Mouse (Mus musculus): ENCODE measurements around the gene Hspa4l. TPM values are rescaled to one million over a fixed set of nuclear protein-coding genes. Genes with fewer than 3 reads are reported as not detected.

Gene Hspa4l
- 42.1 and 46.8 TPM in 2 replicates for total RNA-seq (2014; rRNA removed; ENCODE audit: low replicate concordance)
- polyA plus RNA-seq (2015; fragmentation: Nextera tagmentation; extraction: Ambion mirVana), result 27.0 and 27.8 TPM in 2 replicates

GRCm38 (mm10) chr3:40744024-40744835 is at the start of gene Hspa4l:
TSS of gene Hspa4l (plus strand) at chr3:40744495.
- Histone ChIP-seq H3K4me2 (ENCODE audit: low read depth, low read length) (peak within 1 kb of the TSS; percentile 83), H3K27me3 (ENCODE audit: control insufficient read depth, insufficient read depth, low read length) (no peaks in the 10 kb centered on the region), H3K4me3 (ENCODE audit: low read depth, low read length) (peak within 1 kb of the TSS; percentile 86), H3K9ac (replicated peaks; ENCODE audit: low read depth, low read length) (peak within 1 kb of the TSS; percentile 78), H3K4me1 (ENCODE audit: control insufficient read depth, insufficient read depth) (peaks cover 14% of the 10 kb centered on the region), H3K27ac (ENCODE audit: low read depth) (peak within 1 kb of the TSS; percentile 75), H3K36me3 (replicated peaks; ENCODE audit: control insufficient read depth, insufficient read depth, low read length) (no peaks in the 10 kb centered on the region), H3K9me3 (replicated peaks; ENCODE audit: control insufficient read depth, low read length) (no peaks in the 10 kb centered on the region)
- TF ChIP-seq EP300 (IDR thresholded peaks at IDR 0.05; ENCODE audit: low read depth), result no peak
- TF ChIP-seq CTCF (IDR thresholded peaks at IDR 0.05; ENCODE audit: low read depth), result no peak
- WGBS, result 32% methylated on average over 16 of the region's 16 CpGs
- ATAC-seq (ENCODE audit: insufficient read depth, low read depth), result no peak
- no peak for DNase-seq (ENCODE audit: low spot score)

DNA sequence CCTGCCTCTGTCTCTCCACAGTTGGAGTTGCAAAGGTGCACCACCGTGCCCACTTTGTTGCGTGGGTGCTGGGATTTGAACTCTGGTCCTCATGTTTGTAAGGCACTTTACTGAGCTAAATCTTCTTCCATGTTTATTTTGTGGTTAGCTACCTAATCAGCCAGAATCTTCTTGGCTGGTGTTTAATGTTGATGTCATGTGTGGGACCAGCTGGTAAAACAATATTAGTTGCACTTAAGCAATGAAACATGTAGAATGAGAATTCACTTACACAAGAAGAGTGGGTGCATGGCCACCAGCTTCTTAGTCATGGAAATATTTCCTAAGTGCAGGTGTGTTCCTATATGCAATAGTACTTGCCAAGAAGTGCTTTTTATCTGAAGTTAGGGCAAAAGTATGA is 49.1 kb upstream of the Hspa4l start:
- DNase-seq (ENCODE audit: low spot score) (no peak), ATAC-seq (ENCODE audit: insufficient read depth, low read depth) (no peak)
- H3K27me3 ChIP-seq (ENCODE audit: control insufficient read depth, insufficient read depth, low read length), result no peaks in the 10 kb centered on the region
- no peak overlapping the region for H3K9ac ChIP-seq (replicated peaks; ENCODE audit: low read depth, low read length)
- H3K9me3 ChIP-seq (replicated peaks; ENCODE audit: control insufficient read depth, low read length), result no peaks in the 10 kb centered on the region
- H3K4me1 ChIP-seq (ENCODE audit: control insufficient read depth, insufficient read depth), result no peaks in the 10 kb centered on the region
- TF ChIP-seq CTCF (IDR thresholded peaks at IDR 0.05; ENCODE audit: low read depth) (no peak), EP300 (IDR thresholded peaks at IDR 0.05; ENCODE audit: low read depth) (no peak)
- H3K4me2 ChIP-seq (ENCODE audit: low read depth, low read length), result no peak overlapping the region
- no peaks in the 10 kb centered on the region for H3K36me3 ChIP-seq (replicated peaks; ENCODE audit: control insufficient read depth, insufficient read depth, low read length)
- H3K4me3 ChIP-seq (ENCODE audit: low read depth, low read length), result no peak overlapping the region
- no peak overlapping the region for H3K27ac ChIP-seq (ENCODE audit: low read depth)
- 95% methylated on average over 2 of the region's 2 CpGs for WGBS

- DNase-seq (ENCODE audit: low spot score) (no peak), ATAC-seq (ENCODE audit: insufficient read depth, low read depth) (no peak)
- no peak overlapping the region for H3K4me3 ChIP-seq (ENCODE audit: low read depth, low read length)
- no peaks in the 10 kb centered on the region for H3K9me3 ChIP-seq (replicated peaks; ENCODE audit: control insufficient read depth, low read length)
- TF ChIP-seq CTCF (IDR thresholded peaks at IDR 0.05; ENCODE audit: low read depth) (no peak), EP300 (IDR thresholded peaks at IDR 0.05; ENCODE audit: low read depth) (no peak)
- no peak overlapping the region for H3K4me2 ChIP-seq (ENCODE audit: low read depth, low read length)
- no peaks in the 10 kb centered on the region for H3K36me3 ChIP-seq (replicated peaks; ENCODE audit: control insufficient read depth, insufficient read depth, low read length)
- no peaks in the 10 kb centered on the region for H3K4me1 ChIP-seq (ENCODE audit: control insufficient read depth, insufficient read depth)
- H3K27ac ChIP-seq (ENCODE audit: low read depth), result no peak overlapping the region
- WGBS, result 82% methylated on average over 3 of the region's 3 CpGs
- H3K27me3 ChIP-seq (ENCODE audit: control insufficient read depth, insufficient read depth, low read length), result no peaks in the 10 kb centered on the region
- no peak overlapping the region for H3K9ac ChIP-seq (replicated peaks; ENCODE audit: low read depth, low read length)
Measured at GRCm38 (mm10) chr3:40698834-40699233, 45.5 kb upstream of the Hspa4l start.

DNA sequence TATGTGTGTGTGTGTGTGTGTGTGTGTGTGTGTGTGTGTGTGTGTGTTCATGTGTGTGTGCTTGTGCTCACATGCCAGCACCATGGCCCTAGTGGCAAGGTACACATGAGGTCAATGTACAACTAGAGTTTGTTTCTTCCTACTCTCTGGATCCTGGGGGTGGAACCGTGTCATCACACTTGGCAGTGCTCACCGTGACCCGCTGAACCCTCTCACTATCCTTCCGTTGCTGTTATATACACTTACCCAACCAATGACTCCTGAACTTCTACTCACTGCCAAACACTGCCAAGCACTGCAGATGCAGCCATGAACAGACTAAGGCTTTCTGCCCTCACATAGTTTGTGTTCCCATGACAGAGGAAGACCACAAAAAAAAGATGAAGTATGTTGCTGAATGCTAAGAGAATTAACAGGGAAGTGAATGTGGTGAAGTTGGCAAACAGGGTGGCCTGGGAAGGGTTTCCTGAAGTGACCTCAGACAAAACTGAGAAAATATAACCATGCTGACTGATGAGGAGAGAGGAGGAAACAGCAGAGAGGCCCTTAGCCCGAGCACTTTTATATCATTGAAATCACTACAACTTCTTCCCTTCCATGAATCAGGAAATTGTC is 39.4 kb upstream of the Hspa4l start:
- Histone ChIP-seq H3K9me3 (replicated peaks; ENCODE audit: control insufficient read depth, low read length) (no peaks in the 10 kb centered on the region), H3K4me1 (ENCODE audit: control insufficient read depth, insufficient read depth) (no peaks in the 10 kb centered on the region), H3K27me3 (ENCODE audit: control insufficient read depth, insufficient read depth, low read length) (no peaks in the 10 kb centered on the region), H3K36me3 (replicated peaks; ENCODE audit: control insufficient read depth, insufficient read depth, low read length) (no peaks in the 10 kb centered on the region), H3K4me3 (ENCODE audit: low read depth, low read length) (no peak overlapping the region), H3K9ac (replicated peaks; ENCODE audit: low read depth, low read length) (no peak overlapping the region), H3K27ac (ENCODE audit: low read depth) (no peak overlapping the region), H3K4me2 (ENCODE audit: low read depth, low read length) (no peak overlapping the region)
- peak; percentile 30; the same call in 1 of the 2 replicates for ATAC-seq (ENCODE audit: insufficient read depth, low read depth)
- TF ChIP-seq CTCF (IDR thresholded peaks at IDR 0.05; ENCODE audit: low read depth) (no peak), EP300 (IDR thresholded peaks at IDR 0.05; ENCODE audit: low read depth) (no peak)
- WGBS, result 67% methylated on average over 5 of the region's 5 CpGs
- DNase-seq (ENCODE audit: low spot score), result no peak

DNA sequence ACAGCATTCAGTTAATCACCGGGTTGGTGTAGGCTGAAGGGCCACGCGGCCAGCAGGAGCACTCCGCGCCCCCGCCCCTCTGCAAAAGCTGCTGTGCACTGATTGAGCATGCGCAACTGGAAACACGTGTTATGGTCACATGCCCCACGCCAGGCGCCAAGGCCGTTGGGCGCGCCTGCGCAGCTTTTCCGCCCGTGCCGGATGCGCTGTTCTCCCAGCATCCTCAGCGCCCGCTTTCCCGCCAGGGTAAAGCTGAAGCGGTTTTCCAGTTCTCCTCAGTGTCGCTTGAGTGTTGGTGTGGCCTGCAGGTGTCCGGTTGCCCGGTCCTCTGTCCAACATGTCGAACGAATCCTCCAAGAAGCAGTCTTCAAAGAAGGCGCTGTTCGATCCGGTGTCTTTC is 35.6 kb upstream of the Hspa4l start, which contains the start of gene Slc25a31:
Gene Slc25a31, plus strand, starts transcription at position 201 of the 400 bp plus-strand sequence.
- no peak for DNase-seq (ENCODE audit: low spot score)
- no peak within 1 kb of the TSS for H3K27ac ChIP-seq (ENCODE audit: low read depth)
- no peaks in the 10 kb centered on the region for H3K36me3 ChIP-seq (replicated peaks; ENCODE audit: control insufficient read depth, insufficient read depth, low read length)
- no peaks in the 10 kb centered on the region for H3K4me1 ChIP-seq (ENCODE audit: control insufficient read depth, insufficient read depth)
- WGBS, result 85% methylated on average over 30 of the region's 30 CpGs
- no peak within 1 kb of the TSS for H3K4me3 ChIP-seq (ENCODE audit: low read depth, low read length)
- TF ChIP-seq CTCF (IDR thresholded peaks at IDR 0.05; ENCODE audit: low read depth) (no peak), EP300 (IDR thresholded peaks at IDR 0.05; ENCODE audit: low read depth) (no peak)
- no peak within 1 kb of the TSS for H3K9ac ChIP-seq (replicated peaks; ENCODE audit: low read depth, low read length)
- H3K4me2 ChIP-seq (ENCODE audit: low read depth, low read length), result no peak within 1 kb of the TSS
- H3K9me3 ChIP-seq (replicated peaks; ENCODE audit: control insufficient read depth, low read length), result no peaks in the 10 kb centered on the region
- ATAC-seq (ENCODE audit: insufficient read depth, low read depth), result no peak
- H3K27me3 ChIP-seq (ENCODE audit: control insufficient read depth, insufficient read depth, low read length), result no peaks in the 10 kb centered on the region
